Mouse (Mus musculus) E14TG2a.4 (cell line): ENCODE data around the gene Mcub.

Experiments used
- H3K27me3 ChIP-seq: 2 replicates; pipeline ENCODE4 v1.6.1; 2014; ENCODE audit warnings: low read length, control low read depth; ENCODE audit not compliant: insufficient read depth
- H3K36me3 ChIP-seq: 2 replicates; pipeline ENCODE4 v1.6.1; 2014; ENCODE audit warnings: low read length, control low read depth; ENCODE audit not compliant: insufficient read depth
- H3K4me1 ChIP-seq: replicated peaks from 2 replicates; pipeline ENCODE4 v1.6.1; 2014; ENCODE audit warnings: low read depth, low read length, control low read depth
- H3K4me3 ChIP-seq: replicated peaks from 2 replicates; pipeline ENCODE4 v1.5.1; 2014; ENCODE audit warnings: mild to moderate bottlenecking, low read length
- H3K9me3 ChIP-seq: 2 replicates; pipeline ENCODE4 v1.6.1; 2014; ENCODE audit warnings: low read length, control low read depth
- CTCF ChIP-seq: conservative IDR thresholded peaks from 2 replicates; pipeline ENCODE4 v1.5.1; 2014; ENCODE audit warnings: low read length
- NANOG ChIP-seq: IDR thresholded peaks from 2 replicates; pipeline ENCODE4 v1.6.1; 2014; ENCODE audit warnings: borderline replicate concordance, low read length, mixed read lengths
- POU5F1 ChIP-seq: IDR thresholded peaks from 2 replicates; pipeline ENCODE4 v1.6.1; 2014; ENCODE audit warnings: low read length, borderline replicate concordance

Gene Mcub

DNA sequence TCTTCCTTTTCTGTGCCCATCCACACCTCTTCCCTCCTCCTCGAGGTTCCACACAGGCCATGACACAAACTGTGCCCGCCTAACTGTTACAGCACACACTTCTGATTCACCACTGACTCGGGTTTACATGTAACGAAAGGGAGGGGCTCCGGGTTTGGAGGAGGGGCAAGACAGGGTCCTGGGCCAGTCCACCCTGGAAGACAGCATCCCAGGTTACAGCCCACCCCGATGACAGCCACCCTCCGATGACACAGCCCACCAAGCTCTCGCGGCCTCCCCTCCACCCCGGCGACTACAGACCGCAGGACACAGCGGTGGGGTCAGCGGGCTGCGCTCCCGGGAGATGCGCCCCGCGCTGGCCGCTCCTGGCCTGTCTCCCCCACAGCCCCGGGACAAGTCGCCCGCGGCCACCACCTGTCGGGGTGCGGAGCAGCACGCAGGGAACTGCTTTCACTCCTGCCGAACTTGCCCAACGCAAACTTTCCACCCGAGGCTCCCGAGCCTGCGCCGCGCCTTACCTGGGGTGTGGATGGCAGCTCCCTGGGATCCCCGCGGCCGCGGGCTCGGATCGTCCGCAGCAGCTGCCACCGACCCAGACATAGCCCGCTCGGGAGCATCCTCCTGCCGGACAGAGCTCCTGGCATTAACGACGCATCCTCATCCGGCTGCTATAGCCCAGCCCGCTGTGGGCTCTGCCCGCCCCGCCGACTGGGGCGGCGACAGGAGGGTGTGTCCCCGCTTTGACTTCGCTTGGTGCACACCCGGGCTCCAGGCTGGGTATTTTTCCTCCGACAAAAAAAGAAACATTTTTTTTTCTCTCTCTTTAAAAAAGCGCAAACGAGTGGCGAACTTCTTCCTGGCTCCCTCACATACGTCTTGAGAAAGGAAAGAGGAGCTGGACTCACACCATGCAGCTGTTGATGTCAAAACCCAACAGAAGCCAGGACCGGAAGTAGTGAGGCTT is at the start of gene Mcub:
Mcub (minus strand) TSS at position 775 of the 964 bp plus-strand sequence.
- peak within 1 kb of the TSS; percentile 73 for H3K4me3 ChIP-seq
- peaks cover 29% of the 10 kb centered on the region for H3K9me3 ChIP-seq
- H3K4me1 ChIP-seq: peaks cover 4% of the 10 kb centered on the region; the same call in 1 of the 2 replicates
- peaks cover 25% of the 10 kb centered on the region for H3K27me3 ChIP-seq
- TF ChIP-seq CTCF (no peak), NANOG (no peak), POU5F1 (no peak)
- H3K36me3 ChIP-seq: no peaks in the 10 kb centered on the region

GRCm38 (mm10) chr3:130012943-130013342 is 42.9 kb upstream of the Mcub start:
- Histone ChIP-seq H3K4me1 (no peaks in the 10 kb centered on the region), H3K4me3 (no peak overlapping the region), H3K27me3 (no peaks in the 10 kb centered on the region), H3K9me3 (no peaks in the 10 kb centered on the region), H3K36me3 (peaks cover 33% of the 10 kb centered on the region)
- TF ChIP-seq CTCF: no peak
- TF ChIP-seq POU5F1: no peak
- TF ChIP-seq NANOG: no peak

GRCm38 (mm10) chr3:130011236-130011635 is 41.2 kb upstream of the Mcub start:
- Histone ChIP-seq H3K4me1 (no peaks in the 10 kb centered on the region), H3K27me3 (no peaks in the 10 kb centered on the region), H3K36me3 (peaks cover 43% of the 10 kb centered on the region), H3K9me3 (no peaks in the 10 kb centered on the region), H3K4me3 (no peak overlapping the region)
- TF ChIP-seq CTCF (no peak), NANOG (no peak), POU5F1 (no peak)

- TF ChIP-seq NANOG (no peak), POU5F1 (no peak), CTCF (no peak)
- H3K9me3 ChIP-seq: no peaks in the 10 kb centered on the region
- H3K4me1 ChIP-seq: peaks cover 7% of the 10 kb centered on the region; the same call in 1 of the 2 replicates
- H3K27me3 ChIP-seq: no peaks in the 10 kb centered on the region
- H3K36me3 ChIP-seq: peaks cover 74% of the 10 kb centered on the region
- no peak overlapping the region for H3K4me3 ChIP-seq
Measured at GRCm38 (mm10) chr3:130006141-130006540, 36.1 kb upstream of the Mcub start.

- Histone ChIP-seq H3K9me3 (no peaks in the 10 kb centered on the region), H3K4me1 (peaks cover 7% of the 10 kb centered on the region; the same call in 1 of the 2 replicates), H3K27me3 (no peaks in the 10 kb centered on the region), H3K4me3 (no peak overlapping the region), H3K36me3 (peaks cover 80% of the 10 kb centered on the region)
- TF ChIP-seq CTCF: no peak
- TF ChIP-seq POU5F1: no peak
- no peak for TF ChIP-seq NANOG
Measured at GRCm38 (mm10) chr3:130000926-130001325, 30.9 kb upstream of the Mcub start.

GRCm38 (mm10) chr3:129998526-129998925 is 28.5 kb upstream of the Mcub start:
- TF ChIP-seq POU5F1 (no peak), NANOG (no peak), CTCF (no peak)
- H3K27me3 ChIP-seq: no peaks in the 10 kb centered on the region
- peaks cover 82% of the 10 kb centered on the region for H3K36me3 ChIP-seq
- H3K4me1 ChIP-seq: no peaks in the 10 kb centered on the region
- no peak overlapping the region for H3K4me3 ChIP-seq
- no peaks in the 10 kb centered on the region for H3K9me3 ChIP-seq

DNA sequence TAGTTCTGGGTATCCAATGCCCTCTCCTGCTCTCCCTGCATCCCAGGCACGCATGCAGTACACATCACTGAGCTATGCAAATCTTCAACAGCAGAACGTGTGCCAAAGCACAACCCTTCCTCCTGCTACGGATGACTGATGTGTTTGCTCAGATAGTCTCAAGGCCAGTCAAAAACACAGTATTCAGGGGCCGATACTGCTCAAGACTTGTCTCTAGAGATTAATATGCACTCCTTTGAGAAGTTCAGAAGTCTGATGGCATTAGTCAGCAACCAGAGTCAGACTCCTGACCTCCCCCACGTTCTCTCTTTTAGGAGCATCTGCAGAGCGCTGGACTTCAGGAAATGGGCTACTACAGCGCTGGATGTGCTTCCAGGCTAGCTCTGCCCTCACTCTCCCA is 28.0 kb upstream of the Mcub start:
- Histone ChIP-seq H3K36me3 (peaks cover 82% of the 10 kb centered on the region), H3K27me3 (no peaks in the 10 kb centered on the region), H3K4me1 (no peaks in the 10 kb centered on the region), H3K9me3 (no peaks in the 10 kb centered on the region), H3K4me3 (no peak overlapping the region)
- TF ChIP-seq POU5F1: no peak

- Histone ChIP-seq H3K4me3 (no peak overlapping the region), H3K36me3 (peaks cover 82% of the 10 kb centered on the region), H3K9me3 (no peaks in the 10 kb centered on the region), H3K4me1 (no peaks in the 10 kb centered on the region), H3K27me3 (no peaks in the 10 kb centered on the region)
- no peak for TF ChIP-seq POU5F1
- no peak for TF ChIP-seq NANOG
- TF ChIP-seq CTCF: no peak
Measured at GRCm38 (mm10) chr3:129997324-129997723, 27.3 kb upstream of the Mcub start.
